Mouse (Mus musculus) megakaryocyte, adult 5-6 weeks (primary cell): ENCODE results near the gene Dusp22. TPM values are rescaled to one million over a fixed set of nuclear protein-coding genes. Genes with fewer than 3 reads are reported as not detected.

Source experiments
- ATAC-seq: 2 replicates; pipeline ENCODE4 v1.8.0; 2016; ENCODE audit warnings: mild to moderate bottlenecking, inconsistent platforms; ENCODE audit not compliant: poor library complexity, severe bottlenecking
- total RNA-seq, 2 experiments: library from RNA; stranded (forward) in 1 of 2; stranded (reverse) in 1 of 2; fragments of 153-499, 151-499 nt in 1 of 2; fragments of 221-1000, 200-1000 nt in 1 of 2; gene quantifications; 2 replicates each; pipeline versions ENCODE4 v1.2.3 to v1.2.4; 2015 to 2017

Gene Dusp22
- total RNA-seq, 2 experiments from 2014 or later, result 65.5 to 97.8 TPM

GRCm38 (mm10) chr13:30749021-30749556 lies 89.3 kb downstream of the Dusp22 start, which contains the start of gene Irf4:
Gene Irf4, plus strand, starts transcription at chr13:30749226.
- peak; percentile 93 for ATAC-seq

GRCm38 (mm10) chr13:30749557-30750141 lies 89.8 kb downstream of the Dusp22 start:
- no peak for ATAC-seq

GRCm38 (mm10) chr13:30750461-30751303 lies 90.9 kb downstream of the Dusp22 start:
- no peak for ATAC-seq

GRCm38 (mm10) chr13:30751304-30751580 lies 91.4 kb downstream of the Dusp22 start:
- no peak for ATAC-seq

GRCm38 (mm10) chr13:30752581-30753187 lies 92.9 kb downstream of the Dusp22 start:
- no peak for ATAC-seq

GRCm38 (mm10) chr13:30753441-30753840 lies 93.6 kb downstream of the Dusp22 start:
- no peak for ATAC-seq

GRCm38 (mm10) chr13:30754066-30754465 lies 94.3 kb downstream of the Dusp22 start:
- ATAC-seq, result no peak

GRCm38 (mm10) chr13:30754825-30755476 lies 95.2 kb downstream of the Dusp22 start:
- ATAC-seq, result no peak

GRCm38 (mm10) chr13:30755577-30755976 lies 95.8 kb downstream of the Dusp22 start:
- no peak for ATAC-seq

GRCm38 (mm10) chr13:30755998-30756639 lies 96.3 kb downstream of the Dusp22 start:
- ATAC-seq, result no peak

GRCm38 (mm10) chr13:30757264-30757900 lies 97.6 kb downstream of the Dusp22 start:
- no peak for ATAC-seq

- no peak for ATAC-seq
Observed at GRCm38 (mm10) chr13:30758789-30759381, 99.1 kb downstream of the Dusp22 start.

- ATAC-seq, result no peak
Observed at GRCm38 (mm10) chr13:30760374-30761090, 100.7 kb downstream of the Dusp22 start.

Other genes starting within 250 kb of the Dusp22 start
- 168 and 198 TPM in 2 replicates for gene Uqcrfs1, start 114.6 kb upstream of the Dusp22 start, total RNA-seq (2015)
- gene Uqcrfs1, start 114.6 kb upstream of the Dusp22 start, total RNA-seq (2017), result 108 and 114 TPM in 2 replicates
- gene Irf4, start 89.2 kb downstream of the Dusp22 start, total RNA-seq (2015), result 13.0 and 14.1 TPM in 2 replicates
- gene Irf4, start 89.2 kb downstream of the Dusp22 start, total RNA-seq (2017), result 12.4 and 13.4 TPM in 2 replicates